Mouse (Mus musculus) testis, postnatal 14 days (tissue): ENCODE data around the gene Rpl10.
A peak's percentile ranks its signal among the peaks of the same experiment; 100 is the strongest.

Experiments used
- DNase-seq: peaks from one replicate; pipeline ENCODE4 v3.0.0; 2021; ENCODE audit warnings: low spot score

Rpl10 gene

DNA sequence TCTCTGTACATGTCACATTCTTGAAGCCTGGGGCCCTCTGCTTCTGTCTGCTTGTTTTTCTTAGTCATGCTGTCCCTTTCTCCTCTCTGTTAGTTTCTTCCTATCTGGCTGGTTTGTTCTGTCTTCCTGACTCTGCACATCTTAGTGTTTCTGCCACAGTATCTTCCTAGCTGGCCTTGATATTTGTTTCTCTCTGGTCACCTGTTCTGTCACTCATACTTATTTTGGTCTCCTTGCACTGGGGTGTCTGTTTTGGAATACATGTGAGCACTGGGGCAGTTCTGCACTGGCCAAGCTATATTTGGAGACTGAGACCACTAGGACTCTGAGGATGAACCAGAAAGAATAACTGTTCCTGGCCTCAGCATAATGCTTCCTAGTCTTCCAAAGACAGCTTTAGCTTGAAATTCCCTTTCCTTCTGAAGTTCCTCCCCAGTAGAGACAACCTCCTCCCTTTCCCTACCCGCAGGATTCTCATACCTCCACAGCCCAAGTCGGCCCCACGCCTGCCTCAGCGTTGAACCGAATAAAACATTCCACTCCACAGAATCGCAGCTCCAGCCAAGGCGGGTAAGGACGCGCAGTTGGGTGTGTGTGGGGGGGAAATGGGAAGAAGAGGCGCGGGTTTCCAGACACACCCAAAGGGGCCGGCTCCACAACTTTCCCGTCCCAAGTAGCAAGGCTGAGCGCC is 10.6 kb downstream of the Rpl10 start:
- no peak for DNase-seq

DNA sequence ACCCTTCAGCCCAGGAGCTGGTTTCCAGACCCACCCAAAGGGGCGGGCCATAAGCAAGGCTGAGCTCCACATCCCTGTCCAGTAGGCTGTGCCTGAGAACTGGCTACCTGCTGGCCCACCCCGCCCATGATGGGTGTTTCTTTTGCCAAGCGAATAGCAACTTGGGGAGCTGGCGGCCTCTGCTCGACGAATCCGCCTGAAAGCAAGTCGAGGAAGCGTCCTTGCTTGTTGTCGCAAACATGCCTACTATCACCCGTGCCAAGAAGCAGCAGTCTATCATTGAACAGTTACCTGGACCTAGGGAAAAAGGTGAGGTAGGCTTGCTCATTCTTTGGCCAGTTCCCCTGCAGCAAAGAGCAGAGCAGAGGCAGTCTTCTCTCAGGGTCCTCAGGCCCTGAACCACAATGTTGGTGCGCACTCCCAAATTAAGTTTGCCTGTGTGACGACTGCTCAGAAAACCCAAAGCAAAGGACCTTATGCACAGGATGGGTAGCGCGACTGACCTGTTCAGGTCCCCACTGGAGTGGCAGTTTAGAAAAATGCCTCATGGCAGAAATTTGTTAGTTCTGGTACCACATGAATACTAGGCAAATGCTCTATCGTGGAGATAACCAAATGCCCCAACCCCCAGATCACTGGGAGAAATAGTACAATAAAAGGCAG is 11.3 kb downstream of the Rpl10 start, which contains the start of the genes Taz and Dnase1l1:
Gene Taz (plus strand): TSS at position 181 of the 663 bp plus-strand sequence.
Gene Dnase1l1 (minus strand): TSS at position 606 of the 663 bp plus-strand sequence.
- DNase-seq: peak; percentile 82

DNA sequence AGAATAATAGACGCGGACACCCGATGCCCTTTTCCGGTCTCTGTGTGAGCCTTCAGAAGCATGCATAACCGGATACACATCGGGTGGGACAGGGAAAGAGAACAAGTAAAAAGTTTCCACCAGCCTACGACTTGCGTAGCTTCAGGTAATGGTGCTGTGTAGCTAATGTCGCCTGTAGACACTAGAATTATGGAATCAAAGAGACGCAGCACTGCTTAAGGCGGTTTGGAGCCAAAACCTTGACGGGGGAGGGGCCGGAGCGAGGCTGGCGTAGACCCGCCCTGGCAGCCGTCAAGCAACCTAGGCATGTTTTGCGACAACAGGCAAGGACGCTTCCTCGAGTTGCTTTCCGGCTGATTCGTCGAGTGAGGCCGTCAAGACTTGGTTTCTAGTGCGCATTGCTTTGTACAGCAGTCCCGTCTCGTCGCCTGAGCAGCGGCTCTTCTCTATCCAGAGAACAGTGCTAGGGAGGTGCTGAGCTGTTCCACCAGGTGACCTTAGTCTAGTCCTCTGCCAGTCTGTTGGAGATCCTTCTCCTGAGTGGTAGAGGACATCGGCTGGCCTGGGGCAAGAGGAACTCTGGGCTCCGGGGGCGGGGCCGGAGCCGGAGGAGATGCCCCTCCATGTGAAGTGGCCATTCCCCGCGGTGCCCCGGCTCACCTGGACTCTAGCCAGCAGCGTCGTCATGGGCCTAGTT is 11.9 kb downstream of the Rpl10 start:
- peak; percentile 87 for DNase-seq

DNA sequence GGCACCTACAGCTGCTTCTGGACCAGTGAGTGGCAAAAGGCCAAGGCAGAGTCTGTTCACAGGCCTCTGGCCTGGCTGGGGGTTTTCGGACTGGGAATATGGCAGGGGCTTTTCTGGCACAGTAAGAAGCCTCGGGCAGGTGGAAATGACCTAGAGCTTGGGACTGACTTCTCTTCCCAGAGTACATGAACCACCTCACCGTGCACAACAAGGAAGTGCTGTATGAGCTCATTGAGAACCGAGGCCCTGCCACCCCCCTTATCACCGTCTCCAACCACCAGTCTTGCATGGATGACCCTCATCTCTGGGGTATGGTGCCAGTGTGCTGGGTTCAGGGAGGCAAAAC is 12.5 kb downstream of the Rpl10 start:
- DNase-seq: no peak

DNA sequence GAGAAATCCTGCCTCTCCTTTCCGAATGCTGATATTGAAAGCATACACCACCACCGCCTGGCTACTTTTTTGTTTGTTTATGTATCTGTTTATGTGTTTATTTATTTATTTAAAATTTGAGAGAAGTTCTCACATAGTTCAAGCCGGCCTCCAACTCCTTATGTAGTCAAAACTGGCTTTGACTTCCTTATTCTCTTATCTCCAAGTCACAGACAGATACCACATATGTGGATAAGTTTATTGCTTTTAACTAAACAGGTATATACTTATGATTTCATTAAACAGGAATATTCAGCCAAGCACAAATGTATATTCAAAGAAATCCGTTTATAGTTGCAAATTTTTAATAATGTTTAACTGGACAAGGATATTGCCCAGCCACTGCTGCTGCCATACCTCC is 22.8 kb downstream of the Rpl10 start:
- no peak for DNase-seq

DNA sequence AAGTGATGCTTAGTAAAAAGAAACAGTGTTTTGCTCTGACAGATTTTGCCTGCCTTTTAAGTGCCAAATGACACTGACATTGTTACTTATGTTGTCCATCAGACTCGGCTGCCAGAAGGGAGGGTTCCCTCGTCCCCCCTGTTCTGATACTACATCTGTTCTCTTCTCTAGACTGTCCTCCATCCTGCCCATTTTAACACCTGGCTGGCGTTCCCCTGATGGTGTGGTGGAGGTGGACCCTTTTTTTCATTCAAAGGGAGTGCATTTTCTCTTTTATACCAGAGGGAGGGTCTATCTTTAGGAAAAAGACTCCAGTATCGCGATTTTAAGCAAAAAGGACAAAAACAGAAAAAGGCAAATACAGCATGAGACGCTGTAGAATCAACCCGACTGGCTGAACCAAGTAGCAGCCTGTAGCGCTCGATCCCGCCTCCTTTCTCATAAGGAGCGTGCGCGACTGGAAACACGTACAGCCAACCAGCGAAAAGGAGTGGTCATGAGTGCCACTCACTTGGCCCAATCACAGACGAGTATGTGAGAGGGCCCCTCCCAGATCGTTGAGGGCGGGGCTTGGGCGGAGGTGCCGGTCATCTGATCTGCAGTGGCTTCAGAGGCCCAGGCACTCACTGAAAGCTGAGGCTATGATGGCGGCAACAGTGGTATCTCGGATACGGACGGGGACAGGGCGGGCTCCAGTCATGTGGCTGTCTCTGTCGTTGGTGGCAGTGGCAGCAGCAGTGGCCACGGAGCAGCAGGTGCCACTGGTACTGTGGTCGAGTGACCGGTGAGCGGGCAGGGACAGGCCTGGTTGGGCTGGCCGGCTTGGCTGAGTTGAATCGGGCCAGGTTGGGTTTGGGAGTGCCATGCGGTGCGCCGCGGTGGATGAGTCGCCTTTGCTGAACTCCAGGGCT is 26.2 kb downstream of the Rpl10 start, which contains the start of gene Atp6ap1:
Gene Atp6ap1 (plus strand): TSS at position 560 of the 911 bp plus-strand sequence.
- DNase-seq: peak; percentile 93

DNA sequence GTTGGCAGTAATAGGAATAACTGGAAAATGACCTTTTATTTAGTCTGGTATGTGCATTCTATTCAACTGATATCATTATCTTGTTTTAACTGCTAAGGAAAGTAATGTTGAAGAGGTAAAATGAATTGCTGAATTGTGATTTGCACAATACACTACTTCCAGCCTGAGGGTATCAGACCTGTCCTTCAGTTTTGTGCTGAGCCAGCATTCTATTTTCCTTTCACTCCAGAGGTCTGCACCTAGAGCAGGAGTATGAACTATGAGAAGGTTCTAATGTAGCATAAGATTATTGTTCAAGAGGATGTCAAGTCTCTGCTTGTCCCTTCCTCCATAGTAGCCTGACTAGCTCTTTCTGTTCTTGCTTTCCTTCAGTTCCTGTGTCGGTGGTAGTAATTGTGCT is 27.7 kb downstream of the Rpl10 start:
- no peak for DNase-seq

DNA sequence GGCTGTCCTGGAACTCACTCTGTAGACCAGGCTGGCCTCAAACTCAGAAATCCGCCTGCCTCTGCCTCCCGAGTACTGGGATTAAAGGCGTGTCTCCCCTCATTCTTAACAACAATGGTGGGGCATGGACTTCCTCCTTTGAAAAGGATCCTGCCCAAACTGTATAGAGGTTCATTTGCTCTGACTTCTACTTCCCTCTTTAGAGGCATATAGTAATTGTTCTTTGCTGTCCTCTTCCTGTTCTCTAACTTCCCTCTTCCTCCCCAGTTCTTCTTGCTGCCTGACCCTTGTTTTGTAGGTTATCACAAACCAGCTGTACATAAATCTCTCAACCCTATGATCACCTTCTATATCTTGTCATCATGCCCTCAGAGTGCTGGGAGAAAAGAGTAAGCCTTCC is 29.1 kb downstream of the Rpl10 start:
- DNase-seq: no peak

DNA sequence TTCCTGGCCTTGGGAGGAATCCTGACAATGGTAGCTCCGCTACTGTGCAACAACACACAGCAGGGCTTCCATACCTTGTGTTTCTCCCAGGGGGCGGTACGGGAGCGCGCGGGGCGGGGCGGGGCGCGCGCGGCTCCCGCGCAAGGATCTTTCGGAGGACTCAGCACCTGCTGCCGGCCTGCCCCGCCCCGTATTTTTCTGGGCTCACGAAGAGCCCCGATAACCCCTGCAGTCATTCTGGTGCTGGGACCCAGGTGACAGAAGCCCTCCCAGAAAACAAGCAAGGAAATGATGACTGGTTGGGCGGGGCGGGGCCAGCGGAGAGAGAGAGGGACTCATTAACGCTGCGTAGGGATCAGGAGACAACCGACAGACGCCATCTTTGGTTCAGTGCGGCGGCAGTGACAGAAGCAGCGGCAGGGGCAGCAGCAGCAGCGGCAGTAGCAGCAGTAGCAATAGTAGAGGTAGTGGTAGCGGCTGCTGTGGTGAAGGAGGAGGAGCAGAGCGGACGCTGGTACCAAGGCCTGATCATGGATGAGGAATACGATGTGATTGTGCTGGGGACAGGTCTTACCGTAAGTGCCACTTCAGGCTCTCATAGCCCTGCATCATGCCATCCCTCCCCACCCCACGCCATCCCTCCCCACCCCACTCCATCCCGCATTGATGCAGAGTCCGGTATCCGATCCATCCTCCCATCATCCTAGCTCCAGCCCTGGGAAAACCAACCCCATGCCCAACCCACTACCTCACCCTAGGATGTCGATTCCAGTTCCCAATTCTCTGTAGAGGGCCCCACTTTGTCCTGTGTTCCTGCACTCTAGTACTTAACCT is 34.5 kb downstream of the Rpl10 start, which contains the start of gene Gdi1:
Gene Gdi1 (plus strand): TSS at position 132 of the 834 bp plus-strand sequence.
- DNase-seq: peak; percentile 63

DNA sequence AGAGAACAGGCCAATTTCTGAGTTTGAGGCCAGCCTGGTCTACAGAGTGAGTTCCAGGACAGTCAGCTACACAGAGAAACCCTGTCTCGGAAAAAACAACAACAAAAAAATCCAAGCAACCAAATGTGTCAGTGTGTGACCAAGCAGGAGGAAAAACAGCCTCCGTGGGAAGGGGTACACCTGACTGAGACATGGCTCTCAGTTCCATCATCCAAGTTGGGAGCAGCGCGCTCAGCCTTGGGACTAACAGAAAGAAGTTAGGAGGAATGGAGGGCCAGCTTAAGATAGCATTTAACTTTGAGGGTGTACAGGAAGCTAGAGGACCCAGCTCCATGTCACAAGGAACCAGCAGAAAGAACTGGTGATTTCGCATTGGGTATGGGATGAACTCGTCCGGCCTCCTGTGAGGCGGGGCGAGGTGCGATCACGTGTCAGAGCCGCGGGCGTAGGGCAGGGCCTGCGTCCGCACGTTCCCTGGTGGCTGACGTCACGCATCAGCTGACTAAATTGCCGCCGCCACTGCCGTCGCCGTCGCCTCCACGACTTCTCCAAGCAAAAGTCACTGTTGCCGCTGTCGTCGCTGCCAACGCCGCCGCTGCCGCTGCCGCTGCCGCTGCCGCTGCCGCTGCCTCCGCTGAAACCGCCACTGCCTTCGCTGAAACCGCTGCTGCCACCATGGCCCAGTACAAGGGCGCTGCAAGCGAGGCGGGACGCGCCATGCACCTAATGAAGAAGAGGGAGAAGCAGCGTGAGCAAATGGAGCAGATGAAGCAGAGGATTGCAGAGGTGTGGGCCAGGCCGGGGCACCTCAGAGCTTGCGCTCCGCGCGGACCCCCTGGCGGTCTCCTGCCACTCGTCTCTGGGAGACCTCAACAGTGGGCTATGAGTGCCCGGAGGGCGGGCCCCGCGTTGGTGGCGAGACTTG is 42.2 kb downstream of the Rpl10 start, which contains the start of gene Fam50a:
Gene Fam50a (plus strand): TSS at position 494 of the 925 bp plus-strand sequence.
- peak; percentile 86 for DNase-seq
